Mouse (Mus musculus) testis, postnatal 10 days (tissue): Measurements from ENCODE around the gene Rdh8.

Source experiments
- DNase-seq: peaks from one replicate; pipeline ENCODE4 v3.0.0; 2021; ENCODE audit warnings: low spot score

Gene Rdh8

DNA sequence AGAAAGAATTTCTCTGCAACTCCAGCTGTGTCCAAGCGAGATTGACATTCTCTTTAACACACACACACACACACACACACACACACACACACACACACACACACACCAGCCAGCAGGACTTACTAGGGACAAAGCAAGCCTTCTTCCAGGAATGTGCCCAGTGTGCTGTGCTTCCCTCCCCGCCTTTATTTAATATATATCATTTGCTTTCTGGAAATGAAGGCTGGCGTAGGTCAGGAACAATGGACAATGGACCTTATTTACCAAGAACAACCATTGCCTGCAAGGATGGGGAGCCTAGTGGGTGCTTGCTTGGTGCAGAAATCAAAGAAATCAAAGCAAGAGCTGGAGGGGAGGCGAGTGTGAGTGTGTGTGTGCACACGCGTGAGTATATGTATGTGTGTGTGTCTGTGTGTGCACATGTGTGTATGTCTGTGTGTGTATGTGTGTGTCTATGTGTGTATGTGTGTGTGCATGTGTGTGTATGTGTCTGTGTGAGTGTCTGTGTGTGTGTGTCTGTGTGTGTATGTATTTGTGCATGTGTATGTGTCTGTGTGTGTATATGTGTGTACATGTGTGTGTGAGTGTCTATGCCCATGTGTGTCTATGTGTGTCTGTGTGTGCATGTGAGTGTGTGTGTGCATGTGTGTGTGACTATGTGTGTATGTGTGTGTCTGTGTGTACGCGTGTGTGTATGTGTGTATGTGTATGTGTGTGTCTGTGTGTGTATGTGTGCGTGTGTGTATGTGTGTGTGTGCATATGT lies 19.1 kb downstream of the Rdh8 start:
- DNase-seq: no peak

DNA sequence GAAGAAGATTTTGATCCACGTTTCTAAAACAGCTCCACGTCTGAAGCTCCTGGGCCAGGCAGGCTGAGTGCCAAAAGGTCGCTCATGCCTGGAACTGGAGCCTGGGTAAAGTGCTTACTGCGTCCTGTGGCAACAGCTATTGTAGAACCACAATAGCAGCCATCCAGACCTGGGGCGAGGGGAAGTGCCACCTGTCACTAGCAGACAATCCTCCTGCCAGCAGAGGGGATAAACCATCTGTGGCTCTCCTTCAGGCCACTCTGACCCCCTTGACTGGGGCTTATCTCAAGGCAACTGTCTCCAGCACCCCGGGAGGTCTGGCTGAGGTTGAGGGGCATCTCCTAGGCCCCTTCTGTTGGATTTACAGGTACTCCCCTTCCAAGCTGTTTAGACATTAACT lies 20.6 kb downstream of the Rdh8 start:
- no peak for DNase-seq

- DNase-seq: no peak
These were observed 23.9 kb downstream of the Rdh8 start for GRCm38 (mm10) chr9:20842211-20842610.

GRCm38 (mm10) chr9:20842670-20843069 lies 24.4 kb downstream of the Rdh8 start:
- no peak for DNase-seq

DNA sequence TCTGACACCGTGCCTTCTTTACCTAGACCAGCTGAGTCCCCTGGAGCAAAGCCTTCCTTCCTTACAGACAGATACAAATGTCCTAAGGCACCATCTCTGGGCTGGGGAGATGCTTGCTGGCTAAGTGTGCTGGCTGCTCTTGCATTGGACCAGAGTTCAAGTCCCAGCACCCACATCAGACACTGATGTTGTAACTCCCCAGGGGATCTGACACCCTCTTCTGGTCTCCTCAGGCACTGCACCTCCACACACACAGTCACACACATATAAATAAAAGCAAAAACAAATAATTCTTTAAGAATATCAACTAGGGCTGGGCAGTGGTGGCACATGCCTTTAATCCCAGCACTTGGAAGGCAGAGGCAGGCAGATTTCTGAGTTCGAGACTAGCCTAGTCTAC lies 31.9 kb downstream of the Rdh8 start:
- DNase-seq: no peak

DNA sequence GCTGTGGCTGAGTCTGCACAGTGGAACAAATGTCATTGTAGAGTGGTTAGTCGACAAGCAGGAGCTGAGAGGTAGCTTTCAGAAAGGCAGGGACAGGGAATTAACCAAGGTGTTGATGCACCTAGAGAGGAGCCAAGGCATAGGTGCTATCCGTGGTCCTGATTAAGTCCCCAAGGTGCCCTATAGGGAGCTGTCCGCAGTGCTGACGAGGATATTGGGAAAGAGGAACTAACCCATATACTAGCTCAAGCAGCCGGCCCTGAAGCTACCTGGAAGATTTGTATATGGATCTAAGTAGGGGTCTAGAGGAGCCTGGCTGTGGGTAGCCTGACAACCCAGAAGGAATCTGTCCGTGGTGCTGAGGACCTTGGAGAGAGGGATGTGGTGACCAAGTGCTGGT lies 38.8 kb downstream of the Rdh8 start:
- DNase-seq: peak; percentile 68

DNA sequence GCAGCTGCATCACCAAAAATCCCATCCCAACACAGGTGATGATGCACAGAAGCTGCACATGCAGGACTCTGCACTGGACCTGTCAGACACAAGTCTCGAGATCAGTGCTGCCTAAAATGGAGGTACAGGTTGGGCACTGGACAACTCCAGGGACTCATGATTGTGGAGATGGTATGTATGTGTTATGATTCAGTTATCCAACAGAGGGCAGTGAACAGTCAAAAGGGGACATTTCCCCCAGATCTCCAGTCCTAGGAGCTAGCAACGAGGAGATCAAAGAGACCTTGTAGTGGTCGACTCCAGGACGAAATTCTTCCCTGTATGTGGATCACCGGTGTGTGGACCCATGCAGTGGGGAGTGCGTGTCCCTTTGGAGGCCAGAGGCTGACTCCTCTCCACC lies 41.6 kb downstream of the Rdh8 start:
- DNase-seq: no peak

DNA sequence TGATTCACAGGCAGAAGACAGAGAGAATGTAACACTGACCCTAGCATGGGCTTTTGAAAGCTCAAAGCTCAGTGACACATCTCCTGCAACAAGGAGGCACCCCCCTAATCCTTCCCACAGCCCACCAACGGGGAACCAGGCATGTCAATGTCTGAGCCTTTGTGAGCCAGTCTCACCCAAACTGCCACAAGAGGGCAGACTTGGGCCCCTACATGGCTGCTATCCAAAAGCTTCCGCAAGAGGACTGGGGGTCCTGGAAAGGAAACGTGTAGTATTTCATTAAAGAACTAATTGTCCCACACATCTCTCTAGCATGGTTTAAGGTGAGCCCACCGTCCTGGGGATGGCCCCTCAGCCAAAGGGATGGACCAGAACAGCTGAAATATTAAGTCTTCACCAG lies 43.5 kb downstream of the Rdh8 start:
- DNase-seq: peak; percentile 61

- DNase-seq: no peak
These were observed 43.9 kb downstream of the Rdh8 start for GRCm38 (mm10) chr9:20862225-20862624.

DNA sequence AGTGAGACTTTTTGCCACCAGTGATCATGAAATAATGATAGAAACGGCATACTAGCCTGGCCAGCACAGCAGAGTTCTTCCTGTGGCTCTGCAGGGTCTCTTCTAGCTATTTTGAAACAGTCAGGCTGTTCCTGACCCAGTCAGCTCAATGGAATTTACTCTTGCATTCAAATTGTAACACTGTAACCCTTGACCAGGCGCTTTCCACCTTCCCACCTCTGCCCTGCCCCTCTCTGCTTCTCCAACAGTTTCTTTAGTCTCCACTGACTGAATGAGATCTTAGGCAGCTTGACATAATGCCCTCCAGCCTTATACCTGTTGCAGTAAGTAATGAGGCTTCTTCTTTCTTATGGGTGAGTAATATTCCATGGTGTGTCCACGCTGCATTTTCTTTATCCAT lies 48.6 kb downstream of the Rdh8 start:
- DNase-seq: no peak

- DNase-seq: peak; percentile 82
These were observed 50.2 kb downstream of the Rdh8 start, which contains the start of gene A230050P20Rik for GRCm38 (mm10) chr9:20868448-20869001. Gene A230050P20Rik (plus strand): TSS chr9:20868642.

- DNase-seq: peak; percentile 48
These were observed 50.9 kb downstream of the Rdh8 start for GRCm38 (mm10) chr9:20869246-20869645.

- no peak for DNase-seq
These were observed 52.2 kb downstream of the Rdh8 start for GRCm38 (mm10) chr9:20870211-20871173.

GRCm38 (mm10) chr9:20872991-20873390 lies 54.7 kb downstream of the Rdh8 start:
- DNase-seq: no peak

DNA sequence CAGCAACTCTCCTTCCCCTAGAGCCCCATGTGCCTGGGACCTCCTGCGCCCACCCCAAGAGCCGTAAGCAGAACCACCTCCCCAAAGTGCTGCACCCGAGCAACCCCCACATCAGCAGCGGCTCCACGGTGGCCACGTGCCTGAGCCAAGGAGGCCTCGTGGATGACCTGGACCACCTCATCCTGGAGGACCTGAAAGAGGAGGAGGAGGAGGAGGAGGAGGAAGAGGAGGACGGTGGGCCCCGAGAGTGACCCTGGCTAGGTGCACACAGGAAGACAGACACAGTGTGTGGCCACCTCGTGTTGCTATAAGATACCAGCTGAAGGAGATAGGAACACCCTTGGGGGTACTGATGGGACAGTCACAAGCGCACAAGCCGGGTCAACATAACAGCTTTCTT lies 55.2 kb downstream of the Rdh8 start:
- DNase-seq: no peak

DNA sequence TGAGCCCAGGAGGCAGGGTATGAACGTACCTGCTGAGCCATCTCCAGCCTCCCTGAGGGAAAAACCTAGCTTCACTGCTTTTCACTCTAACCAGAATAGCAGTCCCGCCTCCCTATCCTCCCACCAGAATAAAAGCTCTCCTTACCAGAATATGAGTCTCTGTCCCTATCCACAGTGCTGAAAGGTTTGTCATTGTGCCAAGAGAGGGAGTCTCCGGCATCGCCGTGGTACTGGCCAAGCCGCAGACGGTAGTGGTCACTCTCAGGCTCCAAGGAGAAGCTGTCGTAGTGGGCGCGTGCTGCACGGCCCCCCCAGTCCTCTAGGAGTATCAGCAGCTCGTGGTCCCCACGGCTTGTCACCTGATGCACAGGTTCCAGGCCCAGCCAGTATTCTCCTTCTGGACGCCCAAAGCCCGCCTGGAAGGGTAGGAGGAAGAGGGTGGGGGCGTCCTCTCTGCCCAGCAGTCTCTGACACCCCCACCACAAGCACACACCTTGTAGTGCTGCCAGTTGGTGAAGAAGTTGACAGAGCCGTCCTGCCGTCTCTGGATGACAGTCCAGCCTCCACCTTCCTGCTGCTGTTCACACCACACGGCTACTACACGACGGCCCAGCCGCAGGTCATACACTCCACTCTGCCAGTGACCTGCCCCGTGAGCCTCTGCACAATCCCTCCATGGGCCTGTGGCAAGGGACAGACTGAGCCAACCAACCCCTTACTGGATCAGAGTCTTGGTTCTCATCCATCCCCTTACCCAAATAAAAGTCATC lies 56.9 kb downstream of the Rdh8 start:
- DNase-seq: peak; percentile 57
